Mouse (Mus musculus) gastrocnemius, postnatal 14 days (tissue): ENCODE results near the gene Acaca. TPM values are rescaled to one million over a fixed set of nuclear protein-coding genes. Genes with fewer than 3 reads are reported as not detected.
A peak's percentile ranks its signal among the peaks of the same experiment; 100 is the strongest.
"Not testable (repeated sequence)": the region's sequence is repeated elsewhere in the genome, so short reads cannot be mapped to it uniquely, and the experiment has no call there.

Experiments used
- DNase-seq: peaks from one replicate; pipeline ENCODE4 v3.0.0; 2021; ENCODE audit warnings: mixed read lengths
- intact Hi-C: fragments of 180-260 bp; cut with DNase I; formaldehyde crosslinking; loops from one replicate; pipeline ENCODE4 v1.15.1; 2025; ENCODE audit warnings: low total_unique reads
- total RNA-seq, 2 experiments: library from RNA; stranded (reverse); gene quantifications; 2 replicates each; pipeline ENCODE4 v1.2.3; 2021

The Acaca gene
- total RNA-seq, 2 experiments from 2014 or later: 8.9 to 12.2 TPM

- intact Hi-C loops: no loop called here
These were observed 235.8 kb downstream of the Acaca start for GRCm38 (mm10) chr11:84365313-84365712.

GRCm38 (mm10) chr11:84368902-84369301, 239.4 kb downstream of the Acaca start:
- no peak for DNase-seq
- intact Hi-C loops: no loop called here

More at GRCm38 (mm10) chr11:84365313-84365712, 235.8 kb downstream of the Acaca start:
- DNase-seq: no peak

- intact Hi-C loops: no loop called here
- no peak for DNase-seq
These were observed 243.7 kb downstream of the Acaca start for GRCm38 (mm10) chr11:84373122-84373521.

- DNase-seq: no peak
- intact Hi-C loops: no loop called here
These were observed 246.6 kb downstream of the Acaca start for GRCm38 (mm10) chr11:84375951-84376496.

GRCm38 (mm10) chr11:84376510-84377365, 247.3 kb downstream of the Acaca start:
- DNase-seq: no peak
- intact Hi-C loops: no loop called here

GRCm38 (mm10) chr11:84382450-84382849, 253.0 kb downstream of the Acaca start:
- intact Hi-C loops: no loop called here
- DNase-seq: no peak

- no peak for DNase-seq
- intact Hi-C loops: no loop called here
These were observed 254.4 kb downstream of the Acaca start for GRCm38 (mm10) chr11:84383891-84384290.

GRCm38 (mm10) chr11:84389332-84389731, 259.9 kb downstream of the Acaca start:
- DNase-seq: peak; percentile 34
- intact Hi-C loops: no loop called here

GRCm38 (mm10) chr11:84391126-84391525, 261.7 kb downstream of the Acaca start:
- no peak for DNase-seq
- intact Hi-C loops: loop anchor here (10.0 kb wide), 1 partner anchor 126 kb away; no protein-coding TSS in a partner anchor

- not testable (repeated sequence) for DNase-seq
- intact Hi-C loops: loop anchor here (10.0 kb wide), 1 partner anchor 127 kb away; no protein-coding TSS in a partner anchor
These were observed 262.6 kb downstream of the Acaca start for GRCm38 (mm10) chr11:84392066-84392465.

GRCm38 (mm10) chr11:84393571-84393970, 264.1 kb downstream of the Acaca start:
- no peak for DNase-seq
- intact Hi-C loops: loop anchor here (10.0 kb wide), 1 partner anchor 129 kb away; no protein-coding TSS in a partner anchor

- DNase-seq: no peak
- intact Hi-C loops: loop anchor here (10.0 kb wide), 1 partner anchor 130 kb away; no protein-coding TSS in a partner anchor
These were observed 265.5 kb downstream of the Acaca start for GRCm38 (mm10) chr11:84395010-84395409.

GRCm38 (mm10) chr11:84406733-84407132, 277.3 kb downstream of the Acaca start:
- intact Hi-C loops: no loop called here
- DNase-seq: no peak

GRCm38 (mm10) chr11:84410383-84410782, 280.9 kb downstream of the Acaca start:
- intact Hi-C loops: no loop called here

GRCm38 (mm10) chr11:84410879-84411641, 281.6 kb downstream of the Acaca start:
- no peak for DNase-seq
- intact Hi-C loops: no loop called here

More at GRCm38 (mm10) chr11:84410383-84410782, 280.9 kb downstream of the Acaca start:
- no peak for DNase-seq

- no peak for DNase-seq
- intact Hi-C loops: no loop called here
These were observed 282.2 kb downstream of the Acaca start for GRCm38 (mm10) chr11:84411642-84412018.

GRCm38 (mm10) chr11:84412201-84412934, 282.9 kb downstream of the Acaca start:
- intact Hi-C loops: no loop called here
- no peak for DNase-seq

- intact Hi-C loops: no loop called here
- DNase-seq: no peak
These were observed 283.6 kb downstream of the Acaca start for GRCm38 (mm10) chr11:84413111-84413510.

GRCm38 (mm10) chr11:84420779-84421178, 291.3 kb downstream of the Acaca start:
- DNase-seq: no peak
- intact Hi-C loops: no loop called here
